11 mouse cellular contexts compared by ENCODE assay signal in the genomic region with DNA sequence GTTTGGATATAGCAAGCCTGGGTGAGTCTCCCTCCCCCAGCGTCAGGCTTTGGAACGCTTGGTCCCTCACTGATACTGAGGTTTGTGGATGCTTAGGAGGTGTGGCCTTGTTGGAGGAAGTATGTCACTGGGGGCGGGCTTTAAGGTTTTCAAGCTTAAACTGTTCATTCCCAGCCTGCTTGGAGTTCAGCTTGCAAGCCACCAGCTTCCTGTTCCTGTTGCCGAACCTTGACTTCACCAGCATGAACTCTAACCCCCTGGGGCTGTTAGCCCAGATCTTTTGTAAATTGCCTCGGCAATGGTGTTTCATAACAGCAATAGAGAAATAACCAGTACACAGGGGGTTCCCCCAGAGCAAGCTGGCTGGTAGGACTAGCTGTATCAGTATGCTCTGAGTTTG.
DNase-seq lines count a peak whose midpoint lies in the region; ATAC-seq and TF ChIP-seq lines count a peak whose summit lies in the region.
"Had no signal": no experiment of that assay in that cellular context is flagged by ENCODE, and none has a peak within 500 bp of the region (broad histone marks: within the 10 kb centered on the region; RNA-seq: fewer than 3 reads in every experiment).

No protein-coding gene starts in this region.

- no peak overlapping the region for H3K9ac ChIP-seq in lung, embryonic 16.5 days (ENCODE audit: low read length)
- H3K9ac ChIP-seq: heart, embryonic 13.5 days; midbrain, embryonic 12.5 days had no signal

- no peak for TF ChIP-seq POLR2A in lung, adult 2 months (IDR thresholded peaks at IDR 0.05; ENCODE audit: borderline replicate concordance, extremely low read depth, low read depth, low read length)

- no peaks in the 10 kb centered on the region for H3K9me3 ChIP-seq in lung, embryonic 16.5 days (ENCODE audit: control insufficient read depth, low read length)
- H3K9me3 ChIP-seq: G1E; heart, embryonic 13.5 days; midbrain, embryonic 12.5 days had no signal

- no peak for DNase-seq in cerebellum, postnatal 36 days
- peak; percentile 35 to 41 for DNase-seq in lung, adult 18-20 months
- DNase-seq in lung, adult 2 months, result no peak
- DNase-seq in embryo, embryonic 9.5 days (ENCODE audit: extremely low spot score), result peak; percentile 33
- DNase-seq in gastrocnemius, postnatal 10 days, result no peak

- no peak overlapping the region for H3K4me2 ChIP-seq in lung, embryonic 16.5 days (ENCODE audit: low read depth, low read length)
- H3K4me2 ChIP-seq: heart, embryonic 13.5 days; midbrain, embryonic 12.5 days had no signal

- no peak overlapping the region for H3K27ac ChIP-seq in lung, embryonic 16.5 days (ENCODE audit: low read length)

- H3K27me3 ChIP-seq in lung, embryonic 16.5 days (ENCODE audit: control insufficient read depth, insufficient read depth, low read depth, low read length), result no peaks in the 10 kb centered on the region
- H3K27me3 ChIP-seq: heart, embryonic 13.5 days had no signal

- H3K4me1 ChIP-seq in lung, adult 2 months (ENCODE audit: control insufficient read depth, insufficient read depth, low read length), result no peaks in the 10 kb centered on the region
- no peaks in the 10 kb centered on the region for H3K4me1 ChIP-seq in lung, embryonic 16.5 days (replicated peaks; ENCODE audit: control insufficient read depth, insufficient read depth, low read length)

- 50% methylated on average over 5 of the region's 5 CpGs for WGBS in lung, adult 2 months
- 64% methylated on average over 5 of the region's 5 CpGs for WGBS in lung, embryonic 16.5 days

- peak; percentile 56 for ATAC-seq in cerebellum, adult (ENCODE audit: insufficient number of reproducible peaks, low FRiP score, low TSS enrichment)
- ATAC-seq in lung, embryonic 16.5 days (ENCODE audit: low read depth), result 0 out of 2 replicates have a peak, but pooled peaks have one; percentile 34
- ATAC-seq in erythroid progenitor cell, adult 5-6 weeks (replicated peaks; ENCODE audit: low FRiP score, poor library complexity, severe bottlenecking), result no peak

- H3K36me3 ChIP-seq in lung, embryonic 16.5 days (ENCODE audit: control insufficient read depth, insufficient read depth, low read length), result no peaks in the 10 kb centered on the region
- H3K36me3 ChIP-seq: G1E; heart, embryonic 13.5 days; midbrain, embryonic 12.5 days had no signal

- TF ChIP-seq CTCF in lung, adult 2 months (IDR thresholded peaks at IDR 0.05; ENCODE audit: insufficient read depth, low read length), result no peak

- no peak overlapping the region for H3K4me3 ChIP-seq in lung, adult 2 months (replicated peaks; ENCODE audit: extremely low read depth, low read depth, low read length)
- no peak overlapping the region for H3K4me3 ChIP-seq in lung, embryonic 16.5 days (ENCODE audit: low read length)
- H3K4me3 ChIP-seq: heart, embryonic 13.5 days; midbrain, embryonic 12.5 days had no signal

Comparison
In these comparisons a context has a peak if more than half of its experiments do, and no peak if none do; other contexts are left out.
1. DNase-seq: peak in lung, adult 18-20 months (2 of 2) and embryo, embryonic 9.5 days (single experiment); none in cerebellum, postnatal 36 days (0 of 2), lung, adult 2 months (single experiment) and gastrocnemius, postnatal 10 days (single experiment).